Mouse (Mus musculus): ENCODE data around the gene Thap8.
"Not testable (repeated sequence)": the region's sequence is repeated elsewhere in the genome, so short reads cannot be mapped to it uniquely, and the experiment has no call there.

The Thap8 gene

GRCm38 (mm10) chr7:30279951-30280669 lies at the start of gene Thap8, which contains the start of gene Wdr62:
TSS of gene Thap8 (plus strand) at chr7:30280094.
TSS of gene Wdr62 (minus strand) at chr7:30280419.
- peak; percentile 94 for DNase-seq (ENCODE audit: low read depth, low spot score)

DNA sequence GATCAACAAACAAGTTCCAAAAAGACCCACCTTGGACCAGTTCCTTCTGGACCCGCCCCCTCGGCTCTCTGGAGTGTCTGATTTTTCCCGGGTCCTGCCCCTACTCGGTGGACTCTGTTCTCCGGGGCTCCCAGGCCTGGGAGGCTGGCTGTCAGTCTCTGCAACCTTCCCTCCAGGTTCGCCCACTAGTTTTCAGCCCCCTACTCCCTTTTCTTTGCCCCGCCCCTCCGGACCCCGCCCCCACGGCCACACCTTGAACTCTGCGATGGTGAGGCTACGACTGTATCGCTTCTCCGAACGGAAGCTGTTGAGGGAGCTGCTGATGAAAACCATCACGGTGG lies 48.6 kb upstream of the Thap8 start:
- no peak for DNase-seq (ENCODE audit: low read depth, low spot score)

GRCm38 (mm10) chr7:30231669-30232454 lies 48.0 kb upstream of the Thap8 start, which contains the start of the genes Polr2i and Tbcb:
TSS of gene Polr2i (plus strand) at chr7:30231948.
TSS of gene Tbcb (minus strand) at chr7:30232272.
- peak; percentile 99 for DNase-seq (ENCODE audit: low read depth, low spot score)

- peak; percentile 71 for DNase-seq (ENCODE audit: low read depth, low spot score)
Observed at GRCm38 (mm10) chr7:30232631-30233148, 47.2 kb upstream of the Thap8 start.

DNA sequence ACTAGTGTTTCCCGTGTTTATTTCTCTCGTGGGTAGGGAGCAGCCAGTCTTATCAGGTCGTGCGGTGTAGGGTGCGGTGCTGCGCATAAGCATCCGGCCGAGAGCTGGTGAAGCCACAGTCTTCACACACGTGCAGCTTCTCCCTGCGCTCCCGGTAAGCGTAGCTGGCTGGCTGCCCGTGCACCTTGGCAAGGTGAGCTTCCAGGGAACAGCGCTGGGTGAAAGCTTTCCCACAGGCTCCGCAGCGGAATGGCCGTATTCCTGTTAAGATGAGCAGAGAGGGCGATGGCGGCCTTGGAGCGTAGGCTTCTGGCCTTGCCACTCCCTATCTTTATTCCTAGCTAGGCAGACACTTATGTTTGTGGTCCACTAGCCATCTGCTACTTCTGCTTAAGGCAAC lies 46.5 kb upstream of the Thap8 start:
- no peak for DNase-seq (ENCODE audit: low read depth, low spot score)

DNA sequence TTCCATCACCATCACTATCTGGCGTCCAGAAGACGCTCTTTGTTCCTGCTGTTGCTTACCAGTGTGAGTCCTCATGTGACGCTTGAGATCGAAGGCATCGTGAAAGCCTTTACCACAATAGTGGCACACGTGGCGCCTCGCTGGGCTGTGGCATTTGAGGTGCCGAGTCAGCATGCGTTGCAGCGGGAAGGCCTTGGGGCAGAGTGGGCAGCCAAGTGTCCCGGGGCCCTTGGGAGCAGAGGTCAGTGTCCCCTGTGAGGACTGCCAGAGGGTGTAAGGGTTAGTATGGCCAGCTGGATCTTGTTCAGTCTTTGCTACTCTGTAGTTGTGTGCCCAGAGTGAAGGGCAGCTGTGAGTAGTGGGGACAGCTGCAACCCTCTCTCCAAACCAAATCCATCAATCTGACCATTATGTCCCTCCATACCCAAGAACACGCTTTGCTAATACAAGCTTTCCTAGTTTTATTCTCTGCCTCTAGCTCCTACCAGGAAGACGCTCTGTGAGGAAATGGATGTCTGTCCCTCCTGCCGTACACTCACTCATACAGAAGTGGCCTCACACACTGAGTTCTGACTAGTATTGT lies 45.5 kb upstream of the Thap8 start:
- DNase-seq (ENCODE audit: low read depth, low spot score) = no peak

DNA sequence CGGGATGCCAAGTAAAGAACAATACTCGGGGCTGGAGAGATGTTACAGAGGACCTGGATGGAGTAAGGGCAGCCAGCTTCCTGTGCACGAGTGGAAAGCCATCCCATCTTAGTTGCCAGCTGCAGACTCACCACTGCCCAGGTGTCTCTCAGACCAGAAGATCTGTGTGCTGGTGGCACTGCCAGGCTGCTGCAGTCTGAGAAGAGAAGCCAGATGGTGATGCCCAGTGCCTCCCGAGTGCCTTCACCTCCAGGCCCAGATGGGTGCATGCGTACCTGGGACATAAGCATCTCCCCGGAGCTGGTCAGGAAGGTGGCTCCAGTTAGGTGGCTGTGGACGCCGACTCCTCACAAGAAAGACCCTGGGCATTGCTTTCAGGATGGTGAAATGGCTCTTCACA lies 44.8 kb upstream of the Thap8 start:
- DNase-seq (ENCODE audit: low read depth, low spot score) = no peak

DNA sequence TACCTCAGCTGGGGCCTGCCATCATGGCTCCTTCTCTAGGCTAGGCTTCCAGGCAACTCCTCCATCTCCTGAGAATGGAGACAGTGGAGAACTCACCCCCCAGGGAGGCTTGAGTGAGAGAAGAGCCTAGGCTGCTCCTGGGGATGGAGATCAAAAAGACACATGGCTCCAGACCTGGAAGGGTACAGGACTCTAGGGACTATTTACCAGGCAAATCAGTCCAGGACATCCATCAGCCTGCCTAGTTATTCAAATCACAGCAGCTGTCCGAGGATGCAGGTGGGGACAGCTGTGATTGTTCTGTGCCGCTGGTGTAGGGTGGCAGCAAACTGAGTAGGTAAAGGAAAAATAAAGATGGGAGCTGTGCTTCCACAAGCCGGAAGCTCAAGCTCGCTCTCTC lies 44.3 kb upstream of the Thap8 start, which contains the start of gene Ovol3:
TSS of gene Ovol3 (minus strand) at position 101 of the 400 bp plus-strand sequence.
- no peak for DNase-seq (ENCODE audit: low read depth, low spot score)

- DNase-seq (ENCODE audit: low read depth, low spot score) = not testable (repeated sequence)
Observed at GRCm38 (mm10) chr7:30237374-30237773, 42.5 kb upstream of the Thap8 start.

GRCm38 (mm10) chr7:30251956-30252954 lies 27.6 kb upstream of the Thap8 start:
- DNase-seq (ENCODE audit: low read depth, low spot score) = no peak

GRCm38 (mm10) chr7:30265041-30265440 lies 14.9 kb upstream of the Thap8 start:
- DNase-seq (ENCODE audit: low read depth, low spot score) = no peak

DNA sequence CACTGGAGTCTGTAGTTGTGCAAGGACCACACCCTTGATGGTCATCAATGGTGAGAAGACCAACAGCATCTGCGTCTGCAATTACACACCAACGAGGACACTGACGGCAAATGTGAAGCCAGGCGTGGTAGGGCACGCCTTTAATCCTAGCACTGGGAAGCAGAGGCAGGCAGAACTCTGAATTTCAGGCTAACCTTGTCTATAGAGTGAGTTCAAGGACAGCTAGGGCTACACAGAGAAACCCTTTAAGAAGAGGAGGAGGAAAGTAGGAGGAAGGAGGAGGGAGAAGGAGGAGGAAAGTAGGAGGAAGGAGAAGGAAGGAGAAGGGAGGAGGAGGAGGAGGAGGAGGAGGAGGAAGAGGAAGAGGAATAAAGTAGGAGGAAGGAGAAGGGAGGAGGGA lies 14.4 kb upstream of the Thap8 start:
- DNase-seq (ENCODE audit: low read depth, low spot score) = no peak

- DNase-seq (ENCODE audit: low read depth, low spot score) = no peak
Observed at GRCm38 (mm10) chr7:30265935-30266334, 14.0 kb upstream of the Thap8 start.

GRCm38 (mm10) chr7:30266780-30267179 lies 13.1 kb upstream of the Thap8 start:
- DNase-seq (ENCODE audit: low read depth, low spot score) = no peak

DNA sequence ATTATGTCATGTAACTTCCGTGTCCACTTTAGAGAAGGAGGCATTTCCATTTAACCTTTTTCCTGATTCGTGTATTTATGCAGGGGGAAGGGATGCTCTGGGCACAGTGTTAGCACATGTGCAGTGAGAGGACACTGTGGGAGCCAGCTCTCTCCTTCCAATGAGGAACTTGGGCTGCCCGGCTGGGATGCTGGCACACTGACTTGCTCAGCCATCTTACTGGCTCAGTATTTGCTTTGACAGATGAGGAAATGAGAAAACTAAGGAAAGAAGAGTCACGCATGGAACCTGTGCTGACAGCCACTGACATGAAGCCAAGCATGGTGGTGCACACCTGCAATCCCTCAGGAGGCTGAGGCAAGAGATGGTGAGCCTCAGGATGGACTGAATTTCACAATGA lies 10.3 kb upstream of the Thap8 start:
- DNase-seq (ENCODE audit: low read depth, low spot score) = no peak

DNA sequence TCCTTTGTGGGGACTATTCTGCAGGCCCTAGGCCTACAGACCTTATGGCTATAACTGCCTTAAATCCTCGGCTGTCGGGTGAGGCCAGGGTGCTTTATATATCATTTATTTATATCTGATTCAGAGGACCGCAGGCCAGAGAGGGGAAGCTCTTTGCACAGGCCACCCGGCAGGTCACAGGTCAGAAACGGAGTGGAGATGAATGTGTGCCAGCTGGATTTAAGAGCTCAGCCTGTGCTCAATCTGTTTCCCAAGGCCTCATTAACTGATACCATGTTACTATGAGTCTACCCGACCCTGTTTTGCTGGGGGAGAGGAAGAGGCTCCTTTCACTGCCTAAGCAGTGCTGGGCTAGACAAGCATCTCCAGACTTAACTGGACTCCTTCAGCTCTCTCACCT lies 5.5 kb upstream of the Thap8 start:
- DNase-seq (ENCODE audit: low read depth, low spot score) = no peak

GRCm38 (mm10) chr7:30278911-30279310 lies 983 bp upstream of the Thap8 start:
- DNase-seq (ENCODE audit: low read depth, low spot score) = no peak

- no peak for DNase-seq (ENCODE audit: low read depth, low spot score)
Observed at GRCm38 (mm10) chr7:30279536-30279935, 358 bp upstream of the Thap8 start.

DNA sequence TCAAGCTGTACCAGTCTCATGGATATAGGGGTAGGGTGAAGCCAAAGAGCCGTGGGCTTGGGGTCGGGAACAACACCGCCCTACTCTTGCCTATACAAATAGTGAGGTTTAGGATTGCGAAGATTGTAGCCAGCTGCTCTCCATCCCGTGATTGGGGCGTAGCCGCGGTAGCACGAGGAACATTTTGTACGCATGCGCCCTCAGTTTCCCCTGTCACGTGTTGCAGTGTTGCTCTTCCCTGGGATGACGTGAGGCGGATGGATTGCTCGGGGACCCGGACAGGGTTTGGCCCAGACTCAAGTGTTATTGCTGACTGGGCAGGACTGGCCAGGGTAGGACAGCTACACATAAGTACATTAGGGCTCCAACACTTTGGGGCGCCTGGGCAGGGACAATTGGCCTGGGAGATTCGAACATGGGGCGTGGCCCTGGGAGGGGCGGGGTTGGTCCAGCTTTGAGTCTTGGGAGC lies 810 bp downstream of the Thap8 start:
- DNase-seq (ENCODE audit: low read depth, low spot score) = peak; percentile 88

DNA sequence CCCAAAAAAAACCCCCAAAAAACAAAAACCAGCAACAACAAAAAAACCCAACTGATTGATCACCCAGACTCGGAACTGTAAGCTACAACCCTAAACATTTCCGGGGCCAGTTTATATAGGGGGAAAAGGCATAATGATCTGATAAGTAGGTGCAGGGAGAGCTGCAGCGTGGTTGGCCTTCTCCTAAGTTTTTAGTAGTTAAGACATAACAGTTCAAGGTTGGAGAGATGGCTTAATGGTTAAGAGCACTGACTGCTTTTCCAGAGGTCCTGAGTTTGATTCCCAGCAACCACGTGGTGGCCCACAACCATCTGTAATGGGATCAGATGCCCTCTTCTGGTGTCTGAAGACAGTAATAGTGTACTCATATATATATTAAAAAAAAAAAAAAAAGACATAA lies 1.6 kb downstream of the Thap8 start:
- no peak for DNase-seq (ENCODE audit: low read depth, low spot score)

- DNase-seq (ENCODE audit: low read depth, low spot score) = no peak
Observed at GRCm38 (mm10) chr7:30282740-30283139, 2.8 kb downstream of the Thap8 start.
